Mouse (Mus musculus): Measurements from ENCODE around the gene Bhlha9. TPM values are rescaled to one million over a fixed set of nuclear protein-coding genes. Genes with fewer than 3 reads are reported as not detected.

Gene Bhlha9
- polyA plus RNA-seq, 1 experiment from 2014 or later: not detected

DNA sequence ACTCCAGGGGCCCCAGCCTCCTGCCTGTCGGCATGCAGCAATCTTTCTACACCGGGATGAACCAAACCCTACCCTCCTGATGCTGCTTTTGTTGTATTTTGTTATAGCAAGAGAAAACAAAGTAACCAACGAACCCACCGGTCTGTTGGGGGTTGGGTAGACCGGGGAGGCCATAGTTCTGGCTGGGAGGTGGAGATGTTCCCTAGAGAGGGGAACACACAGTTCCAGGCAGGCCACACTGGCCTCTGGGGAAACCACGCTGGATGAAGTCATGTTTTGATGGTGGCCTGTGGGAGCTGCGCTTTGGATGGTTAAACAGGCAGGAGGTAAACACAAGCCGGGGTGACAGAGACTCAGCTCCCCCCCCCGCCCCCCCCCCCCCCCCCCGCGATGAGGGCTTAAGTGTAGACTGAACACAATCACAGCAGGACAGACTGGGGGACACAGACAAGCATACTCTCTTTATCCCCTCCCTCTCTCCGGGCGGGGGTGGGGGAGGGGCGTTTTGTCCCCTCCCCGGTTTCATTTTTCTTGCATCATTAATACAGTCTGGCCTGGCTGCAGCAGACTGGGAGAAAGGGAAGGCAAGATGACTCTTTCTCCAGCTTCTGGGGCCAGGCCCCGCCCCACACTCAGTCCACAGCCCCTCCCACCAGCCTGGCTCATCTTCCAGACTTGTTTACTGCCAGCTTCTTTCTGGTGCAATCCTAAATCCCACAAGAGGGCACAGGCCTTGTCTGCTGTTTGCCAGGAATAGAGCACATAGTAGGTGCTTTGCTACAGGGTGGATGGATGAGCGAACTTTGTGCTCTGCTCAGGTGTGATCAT, 37.6 kb downstream of the Bhlha9 start:
- H3K9ac ChIP-seq (ENCODE audit: low read length): peak overlapping the region; percentile 13; the same call in 1 of the 2 replicates
- ATAC-seq (ENCODE audit: low FRiP score) (0 out of 2 replicates have a peak, but pooled peaks have one; percentile 27), DNase-seq (ENCODE audit: low spot score, missing footprints) (no peak)
- no peak overlapping the region for H3K27ac ChIP-seq (ENCODE audit: low read depth, low read length)
- H3K27me3 ChIP-seq (ENCODE audit: control insufficient read depth, insufficient read depth, low read length): no peaks in the 10 kb centered on the region
- H3K4me3 ChIP-seq (ENCODE audit: low read depth, low read length): no peak overlapping the region
- 24% methylated on average over 14 of the region's 17 CpGs for WGBS
- H3K4me1 ChIP-seq (ENCODE audit: control insufficient read depth, insufficient read depth, low read length): peaks cover 4% of the 10 kb centered on the region; the same call in 1 of the 2 replicates
- no peaks in the 10 kb centered on the region for H3K36me3 ChIP-seq (ENCODE audit: control insufficient read depth, insufficient read depth, low read length)
- no peaks in the 10 kb centered on the region for H3K9me3 ChIP-seq (ENCODE audit: control insufficient read depth, low read length)
- H3K4me2 ChIP-seq: no peak overlapping the region

GRCm38 (mm10) chr11:76717000-76717399, 44.7 kb downstream of the Bhlha9 start:
- no peak for DNase-seq (ENCODE audit: low spot score, missing footprints)

More at GRCm38 (mm10) chr11:76717000-76717399, 44.7 kb downstream of the Bhlha9 start:
- H3K27ac ChIP-seq (ENCODE audit: low read depth, low read length): no peak overlapping the region
- no peak overlapping the region for H3K4me2 ChIP-seq
- no peaks in the 10 kb centered on the region for H3K9me3 ChIP-seq (ENCODE audit: control insufficient read depth, low read length)
- no peaks in the 10 kb centered on the region for H3K27me3 ChIP-seq (ENCODE audit: control insufficient read depth, insufficient read depth, low read length)
- no peak overlapping the region for H3K4me3 ChIP-seq (ENCODE audit: low read depth, low read length)
- no peaks in the 10 kb centered on the region for H3K36me3 ChIP-seq (ENCODE audit: control insufficient read depth, insufficient read depth, low read length)
- H3K4me1 ChIP-seq (ENCODE audit: control insufficient read depth, insufficient read depth, low read length): no peaks in the 10 kb centered on the region
- 82% methylated on average over 4 of the region's 4 CpGs for WGBS
- ATAC-seq (ENCODE audit: low FRiP score): no peak
- no peak overlapping the region for H3K9ac ChIP-seq (ENCODE audit: low read length)

Other genes with a start within 250 kb of the Bhlha9 start
- gene Abr, start 50.2 kb upstream of the Bhlha9 start, polyA plus RNA-seq (2014; fragmentation: Nextera tagmentation; extraction: Ambion mirVana): 41.4 and 41.9 TPM in 2 replicates
- gene Trarg1, start 7.3 kb downstream of the Bhlha9 start, polyA plus RNA-seq (2014; fragmentation: Nextera tagmentation; extraction: Ambion mirVana): 0.04 TPM in 1 of 2 replicates, not detected in the other
- gene Gosr1, start 91.1 kb downstream of the Bhlha9 start, polyA plus RNA-seq (2014; fragmentation: Nextera tagmentation; extraction: Ambion mirVana): 29.1 and 29.3 TPM in 2 replicates
- 14.4 and 16.5 TPM in 2 replicates for gene Cpd, start 174.5 kb downstream of the Bhlha9 start, polyA plus RNA-seq (2014; fragmentation: Nextera tagmentation; extraction: Ambion mirVana)
- gene Tmigd1, start 229.7 kb downstream of the Bhlha9 start, polyA plus RNA-seq (2014; fragmentation: Nextera tagmentation; extraction: Ambion mirVana): not detected in 2 replicates